Mouse (Mus musculus) spleen, postnatal 14 days (tissue): ENCODE results near the gene Uhrf1bp1.
"Not testable (repeated sequence)": the region's sequence is repeated elsewhere in the genome, so short reads cannot be mapped to it uniquely, and the experiment has no call there.

Experiments
- DNase-seq, 2 experiments: peaks; one replicate each; pipeline ENCODE4 v3.0.0; 2021 to 2022; ENCODE audit warnings: low spot score in 2 of 2

Gene Uhrf1bp1

GRCm38 (mm10) chr17:27856265-27856797, at the start of gene Uhrf1bp1:
Gene Uhrf1bp1 (plus strand): TSS chr17:27856441.
- DNase-seq, result peak; percentile 64 to 71

- DNase-seq, result no peak
Observed at GRCm38 (mm10) chr17:27807542-27808078, 48.6 kb upstream of the Uhrf1bp1 start.

GRCm38 (mm10) chr17:27810569-27811331, 45.5 kb upstream of the Uhrf1bp1 start:
- no peak for DNase-seq

GRCm38 (mm10) chr17:27811980-27812379, 44.3 kb upstream of the Uhrf1bp1 start:
- no peak for DNase-seq

- DNase-seq, result no peak
Observed at GRCm38 (mm10) chr17:27814606-27815005, 41.6 kb upstream of the Uhrf1bp1 start.

GRCm38 (mm10) chr17:27819011-27819410, 37.2 kb upstream of the Uhrf1bp1 start:
- no peak for DNase-seq

GRCm38 (mm10) chr17:27819521-27819970, 36.7 kb upstream of the Uhrf1bp1 start:
- DNase-seq, result peak in 1 of 2 experiments; percentile 25

GRCm38 (mm10) chr17:27819971-27820567, 36.2 kb upstream of the Uhrf1bp1 start:
- DNase-seq, result peak; percentile 44 to 60

- peak; percentile 97 to 99 for DNase-seq
Observed at GRCm38 (mm10) chr17:27820568-27821406, 35.5 kb upstream of the Uhrf1bp1 start, which contains the start of gene D17Wsu92e. Gene D17Wsu92e (minus strand): TSS chr17:27820648.

- peak; percentile 51 for DNase-seq
Observed at GRCm38 (mm10) chr17:27821407-27822338, 34.6 kb upstream of the Uhrf1bp1 start.

GRCm38 (mm10) chr17:27823142-27823905, 32.9 kb upstream of the Uhrf1bp1 start:
- no peak for DNase-seq

- DNase-seq, result peak in 1 of 2 experiments; percentile 13
Observed at GRCm38 (mm10) chr17:27824941-27825340, 31.3 kb upstream of the Uhrf1bp1 start.

GRCm38 (mm10) chr17:27825539-27825938, 30.7 kb upstream of the Uhrf1bp1 start:
- peak in 1 of 2 experiments; percentile 11 for DNase-seq

- DNase-seq, result peak; percentile 70 to 74
Observed at GRCm38 (mm10) chr17:27825984-27826905, 30.0 kb upstream of the Uhrf1bp1 start.

GRCm38 (mm10) chr17:27826908-27827383, 29.3 kb upstream of the Uhrf1bp1 start:
- DNase-seq, result peak in 1 of 2 experiments; percentile 28

- DNase-seq, result no peak
Observed at GRCm38 (mm10) chr17:27827511-27827910, 28.7 kb upstream of the Uhrf1bp1 start.

- DNase-seq, result peak in 1 of 2 experiments; percentile 42
Observed at GRCm38 (mm10) chr17:27830411-27830810, 25.8 kb upstream of the Uhrf1bp1 start.

GRCm38 (mm10) chr17:27837850-27838249, 18.4 kb upstream of the Uhrf1bp1 start, which contains the start of gene Snrpc:
Gene Snrpc (plus strand): TSS chr17:27838150.
- not testable (repeated sequence) for DNase-seq
